Mouse (Mus musculus): ENCODE measurements around the gene Arhgef25. TPM values are rescaled to one million over a fixed set of nuclear protein-coding genes. Genes with fewer than 3 reads are reported as not detected.

Arhgef25 gene
- polyA plus RNA-seq, 1 experiment = 9.2 TPM

DNA sequence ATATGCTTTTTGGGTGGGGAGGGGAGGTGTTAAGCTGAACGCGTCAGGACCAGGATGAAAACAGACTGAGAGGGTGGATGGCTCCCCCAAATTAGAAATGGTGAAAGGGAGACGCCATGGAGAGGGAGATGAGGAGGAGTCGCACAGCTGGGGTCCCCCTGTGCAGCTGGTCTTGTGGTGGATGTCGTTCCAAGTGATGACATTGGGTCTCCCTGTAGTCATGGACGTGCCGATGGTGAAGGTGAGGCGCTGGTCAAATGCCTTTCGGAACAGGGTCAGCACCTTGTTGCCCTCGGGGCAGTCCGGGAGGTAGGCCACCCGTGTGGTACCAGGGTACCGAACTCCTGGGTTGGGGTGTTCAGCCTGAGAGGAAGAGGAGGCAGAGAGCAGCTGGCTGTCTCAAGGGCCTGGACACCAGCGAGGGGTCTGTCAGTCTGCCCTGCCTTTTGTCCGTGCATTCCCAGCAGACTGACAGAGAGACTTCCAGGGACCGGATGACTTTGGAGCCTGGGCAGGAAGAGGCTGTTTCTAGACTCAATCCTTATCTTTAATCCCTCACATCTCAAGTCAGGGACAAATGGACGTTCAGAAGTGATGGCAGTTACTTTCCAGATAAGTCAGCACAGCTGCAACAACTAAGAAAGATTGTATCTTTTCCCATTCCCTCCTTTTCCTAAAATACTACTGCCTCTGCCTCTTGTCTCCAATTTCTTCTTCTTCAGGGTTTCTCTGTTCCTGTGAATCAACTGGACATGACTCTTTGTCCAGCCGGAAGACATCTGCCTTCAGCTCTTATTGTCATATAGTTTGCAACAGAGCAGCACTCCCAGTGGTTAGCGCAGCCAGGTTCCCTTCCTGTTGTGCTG is 1.5 kb upstream of the Arhgef25 start:
- no peak for DNase-seq
- WGBS = 86% methylated on average over 19 of the region's 19 CpGs
- H3K4me1 ChIP-seq (ENCODE audit: control insufficient read depth, insufficient read depth, low read length) = peaks cover 11% of the 10 kb centered on the region
- H3K36me3 ChIP-seq (ENCODE audit: control insufficient read depth, insufficient read depth, low read length) = no peaks in the 10 kb centered on the region
- no peak overlapping the region for H3K4me3 ChIP-seq (ENCODE audit: insufficient read depth, low read depth, low read length)
- TF ChIP-seq POLR2A (IDR thresholded peaks at IDR 0.05; ENCODE audit: low read depth, low read length) (no peak), CTCF (conservative IDR thresholded peaks at IDR 0.05; ENCODE audit: insufficient read depth, insufficient read length, low read depth, low read length) (no peak)
- no peak overlapping the region for H3K27ac ChIP-seq (ENCODE audit: insufficient read depth, low read depth, low read length)
- no peaks in the 10 kb centered on the region for H3K27me3 ChIP-seq (replicated peaks; ENCODE audit: control insufficient read depth, insufficient read depth, low read length)

DNA sequence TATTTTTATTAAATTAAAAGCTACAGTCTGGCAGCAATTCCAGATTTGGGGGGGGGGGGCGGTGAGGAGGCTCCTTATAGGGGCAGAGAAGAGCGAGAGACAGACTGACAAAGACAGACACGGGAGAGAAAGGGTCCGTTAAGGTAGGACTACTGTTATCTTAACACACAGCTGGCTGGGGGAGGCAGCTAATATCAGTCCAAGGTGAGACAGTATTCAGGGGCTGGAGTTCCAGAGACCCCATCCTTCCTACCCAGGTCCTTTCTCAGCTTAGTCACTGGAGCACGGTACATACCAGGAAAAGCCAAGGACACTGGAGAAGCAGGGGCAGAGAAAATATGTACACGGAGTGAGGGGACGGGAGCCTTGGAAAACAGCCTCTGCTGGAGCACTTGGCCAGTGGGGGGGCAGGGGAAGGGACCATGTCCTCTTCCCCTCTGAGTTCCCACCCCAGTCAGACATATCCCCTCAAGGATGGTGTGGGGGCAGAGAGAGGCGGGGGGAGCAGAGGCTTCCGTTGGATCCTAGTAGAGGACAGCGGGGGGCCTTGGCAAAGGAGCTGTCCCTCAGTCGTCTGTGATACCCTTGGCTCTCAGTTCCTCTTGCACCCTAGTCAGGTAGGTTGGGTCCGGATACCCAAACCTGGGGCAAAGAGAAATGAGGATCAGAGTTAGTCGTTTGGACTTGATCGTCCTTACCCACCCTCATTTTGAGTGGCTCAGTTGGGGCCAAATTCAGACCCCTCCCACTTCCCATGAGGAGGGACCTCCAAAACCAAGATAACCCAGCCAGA is 711 bp upstream of the Arhgef25 start:
- Histone ChIP-seq H3K27ac (ENCODE audit: insufficient read depth, low read depth, low read length) (no peak overlapping the region), H3K4me1 (ENCODE audit: control insufficient read depth, insufficient read depth, low read length) (peaks cover 9% of the 10 kb centered on the region), H3K36me3 (ENCODE audit: control insufficient read depth, insufficient read depth, low read length) (no peaks in the 10 kb centered on the region), H3K27me3 (replicated peaks; ENCODE audit: control insufficient read depth, insufficient read depth, low read length) (no peaks in the 10 kb centered on the region), H3K4me3 (ENCODE audit: insufficient read depth, low read depth, low read length) (no peak overlapping the region)
- WGBS = 75% methylated on average over 14 of the region's 14 CpGs
- TF ChIP-seq CTCF (conservative IDR thresholded peaks at IDR 0.05; ENCODE audit: insufficient read depth, insufficient read length, low read depth, low read length) (no peak), POLR2A (IDR thresholded peaks at IDR 0.05; ENCODE audit: low read depth, low read length) (no peak)
- no peak for DNase-seq

DNA sequence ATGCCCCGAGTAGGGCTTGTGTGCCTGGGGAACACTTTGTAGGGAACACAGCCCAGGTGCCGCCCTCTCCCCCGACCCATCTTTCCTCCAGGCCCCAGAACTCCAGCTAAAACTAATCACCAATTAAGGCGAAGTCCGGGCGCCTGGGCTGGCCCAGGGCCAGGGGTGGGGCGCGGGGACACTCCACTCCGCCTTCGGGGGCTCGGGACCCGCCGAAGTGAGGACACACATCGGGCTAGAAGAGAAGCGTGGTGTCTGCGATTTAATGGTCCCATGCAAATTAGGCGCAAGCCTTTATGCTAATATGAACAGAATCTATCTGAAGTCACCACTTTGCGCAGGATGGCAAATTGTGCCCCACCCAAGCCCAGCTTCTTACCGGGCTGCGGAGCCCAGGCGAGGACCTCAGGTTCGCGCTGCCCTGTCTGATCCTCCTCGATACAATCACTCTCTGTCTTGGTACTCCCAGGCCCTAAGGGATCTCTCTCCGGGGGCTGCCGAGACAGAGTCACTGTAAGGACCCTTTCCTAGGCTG is 700 bp downstream of the Arhgef25 start:
- H3K4me1 ChIP-seq (ENCODE audit: control insufficient read depth, insufficient read depth, low read length) = peaks cover under 1% of the 10 kb centered on the region

DNA sequence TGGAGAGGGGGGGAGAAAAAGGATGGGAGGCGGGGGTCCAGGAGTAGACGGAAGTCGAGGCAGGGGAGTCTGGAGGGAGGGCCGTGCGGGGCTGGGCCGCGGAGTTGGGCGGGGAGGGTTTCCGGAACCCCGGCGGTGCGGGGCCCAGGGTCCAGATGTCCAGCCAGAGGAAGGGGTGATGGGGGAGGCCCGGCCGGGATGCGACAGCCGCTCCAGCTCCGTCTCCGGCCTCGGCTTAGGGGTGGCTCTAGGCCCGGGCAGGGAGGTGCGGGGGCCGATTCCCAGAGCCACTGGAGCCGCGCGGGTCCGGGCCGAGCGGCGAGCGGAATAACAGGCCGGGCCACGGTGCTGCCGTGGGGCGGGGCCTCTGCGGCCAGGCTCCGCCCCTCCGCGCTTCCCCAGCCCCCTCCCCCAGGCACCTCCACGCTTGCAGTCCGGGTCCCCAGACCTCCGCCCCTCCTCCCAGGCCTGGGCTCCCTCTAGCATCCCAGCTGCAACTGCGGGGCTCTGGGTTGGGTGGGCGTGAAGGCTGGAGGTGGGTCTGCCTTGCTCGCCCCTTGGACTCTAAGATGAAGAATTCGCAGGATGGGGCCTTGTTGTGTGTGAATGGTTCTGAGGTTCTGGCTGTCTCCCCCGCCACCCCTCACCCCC is 1.3 kb downstream of the Arhgef25 start:
- H3K27ac ChIP-seq (ENCODE audit: insufficient read depth, low read depth, low read length) = no peak overlapping the region
- WGBS = under 1% methylated on average over 46 of the region's 46 CpGs
- no peak for TF ChIP-seq CTCF (conservative IDR thresholded peaks at IDR 0.05; ENCODE audit: insufficient read depth, insufficient read length, low read depth, low read length)
- TF ChIP-seq POLR2A (IDR thresholded peaks at IDR 0.05; ENCODE audit: low read depth, low read length) = no peak
- peak; percentile 44 for DNase-seq
- peak overlapping the region; percentile 56 for H3K4me3 ChIP-seq (ENCODE audit: insufficient read depth, low read depth, low read length)
- no peaks in the 10 kb centered on the region for H3K27me3 ChIP-seq (replicated peaks; ENCODE audit: control insufficient read depth, insufficient read depth, low read length)
- H3K4me1 ChIP-seq (ENCODE audit: control insufficient read depth, insufficient read depth, low read length) = no peaks in the 10 kb centered on the region
- H3K36me3 ChIP-seq (ENCODE audit: control insufficient read depth, insufficient read depth, low read length) = no peaks in the 10 kb centered on the region

More for the DNA sequence above, 700 bp downstream of the Arhgef25 start:
- Histone ChIP-seq H3K4me3 (ENCODE audit: insufficient read depth, low read depth, low read length) (peak overlapping the region; percentile 56), H3K27ac (ENCODE audit: insufficient read depth, low read depth, low read length) (peak overlapping the region; percentile 85), H3K36me3 (ENCODE audit: control insufficient read depth, insufficient read depth, low read length) (no peaks in the 10 kb centered on the region), H3K27me3 (replicated peaks; ENCODE audit: control insufficient read depth, insufficient read depth, low read length) (no peaks in the 10 kb centered on the region)
- TF ChIP-seq POLR2A (IDR thresholded peaks at IDR 0.05; ENCODE audit: low read depth, low read length) (no peak), CTCF (conservative IDR thresholded peaks at IDR 0.05; ENCODE audit: insufficient read depth, insufficient read length, low read depth, low read length) (no peak)
- 2% methylated on average over 26 of the region's 26 CpGs for WGBS
- DNase-seq = no peak

DNA sequence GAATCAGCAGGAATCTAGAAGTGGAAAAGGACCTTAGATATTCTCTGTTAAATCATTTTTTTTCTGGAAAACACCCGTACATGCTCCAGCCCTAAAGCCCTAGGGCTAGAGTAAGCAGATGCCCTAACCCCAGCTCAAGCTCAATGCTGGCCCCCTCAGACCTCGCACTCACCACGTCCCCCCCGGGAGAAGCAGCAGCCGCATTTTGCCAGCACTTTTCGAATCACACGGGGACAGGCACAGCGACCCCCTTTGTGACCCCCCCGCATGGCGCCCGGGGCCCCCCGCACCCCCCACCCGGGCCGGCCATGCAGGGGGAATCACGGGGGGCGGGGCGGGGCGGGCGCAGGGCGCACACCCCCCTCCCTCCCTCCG is 1.8 kb downstream of the Arhgef25 start:
- Histone ChIP-seq H3K4me3 (ENCODE audit: insufficient read depth, low read depth, low read length) (peak overlapping the region; percentile 56), H3K27ac (ENCODE audit: insufficient read depth, low read depth, low read length) (no peak overlapping the region), H3K27me3 (replicated peaks; ENCODE audit: control insufficient read depth, insufficient read depth, low read length) (no peaks in the 10 kb centered on the region), H3K36me3 (ENCODE audit: control insufficient read depth, insufficient read depth, low read length) (no peaks in the 10 kb centered on the region), H3K4me1 (ENCODE audit: control insufficient read depth, insufficient read depth, low read length) (no peaks in the 10 kb centered on the region)
- 5% methylated on average over 20 of the region's 21 CpGs for WGBS
- TF ChIP-seq POLR2A (IDR thresholded peaks at IDR 0.05; ENCODE audit: low read depth, low read length) = no peak
- TF ChIP-seq CTCF (conservative IDR thresholded peaks at IDR 0.05; ENCODE audit: insufficient read depth, insufficient read length, low read depth, low read length) = no peak
- no peak for DNase-seq

DNA sequence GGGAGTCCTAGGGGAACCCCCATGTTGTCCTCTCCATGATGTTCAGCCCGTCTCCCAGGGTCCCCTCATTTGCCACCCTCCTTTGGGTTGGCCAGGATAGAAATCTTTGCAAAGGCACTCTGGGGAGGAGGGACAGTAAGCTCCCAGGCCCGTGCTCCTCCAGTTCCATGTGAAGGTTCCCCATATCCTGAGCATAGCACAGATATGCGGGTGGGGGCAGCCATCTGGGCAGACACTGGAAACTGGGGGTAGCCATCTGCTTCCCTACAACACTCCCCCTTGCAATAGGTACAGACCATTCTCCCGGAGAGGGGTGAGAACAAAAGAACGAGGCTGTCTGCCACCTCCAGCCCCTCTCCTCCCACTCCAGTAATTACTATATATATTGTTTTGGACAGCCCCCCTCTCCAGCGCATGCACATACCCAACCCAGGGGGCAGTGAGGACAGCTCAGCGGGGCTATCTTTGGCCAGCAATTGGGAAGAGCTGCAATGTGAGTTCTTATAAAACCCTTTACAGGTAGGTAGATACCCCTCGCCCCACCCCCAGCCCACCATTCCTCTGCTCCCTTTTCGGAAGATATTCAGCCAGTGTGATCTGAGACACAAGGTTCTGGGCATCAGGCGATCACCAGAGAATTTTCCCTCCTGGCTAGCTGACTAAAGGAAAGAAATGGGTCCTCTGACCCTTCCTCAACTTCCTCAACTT is 2.4 kb downstream of the Arhgef25 start:
- Histone ChIP-seq H3K4me3 (ENCODE audit: insufficient read depth, low read depth, low read length) (no peak overlapping the region), H3K27ac (ENCODE audit: insufficient read depth, low read depth, low read length) (no peak overlapping the region), H3K4me1 (ENCODE audit: control insufficient read depth, insufficient read depth, low read length) (no peaks in the 10 kb centered on the region), H3K27me3 (replicated peaks; ENCODE audit: control insufficient read depth, insufficient read depth, low read length) (no peaks in the 10 kb centered on the region), H3K36me3 (ENCODE audit: control insufficient read depth, insufficient read depth, low read length) (no peaks in the 10 kb centered on the region)
- no peak for DNase-seq
- WGBS = 69% methylated on average over 10 of the region's 10 CpGs
- TF ChIP-seq CTCF (conservative IDR thresholded peaks at IDR 0.05; ENCODE audit: insufficient read depth, insufficient read length, low read depth, low read length) = no peak
- TF ChIP-seq POLR2A (IDR thresholded peaks at IDR 0.05; ENCODE audit: low read depth, low read length) = no peak

Measured in kidney, adult 2 months (tissue).